Mouse (Mus musculus) embryonic facial prominence, embryonic 14.5 days (tissue): Measurements from ENCODE around the gene Dffa. TPM values are rescaled to one million over a fixed set of nuclear protein-coding genes. Genes with fewer than 3 reads are reported as not detected.

ENCODE experiments used
- ATAC-seq: fragments of 200-750 bp; cut with Nextera tagmentation; 2 replicates; pipeline ENCODE4 v1.8.0; 2017; ENCODE audit warnings: low read depth, moderate number of reproducible peaks, moderate TSS enrichment
- DNase-seq: peaks from one replicate; pipeline ENCODE4 v3.0.0-alpha.2; 2015; ENCODE audit warnings: low spot score
- H3K27ac ChIP-seq: fragments of 300-500 bp; sonication (generic); replicated peaks from 2 replicates; pipeline ENCODE4 v1.5.1; 2014; ENCODE audit warnings: low read depth, mild to moderate bottlenecking, low read length, moderate library complexity
- H3K27me3 ChIP-seq: fragments of 300-500 bp; sonication (generic); replicated peaks from 2 replicates; pipeline ENCODE4 v1.6.1; 2014; ENCODE audit warnings: low read length; ENCODE audit not compliant: control insufficient read depth, insufficient read depth
- H3K36me3 ChIP-seq: fragments of 300-500 bp; sonication (generic); 2 replicates; pipeline ENCODE4 v1.6.1; 2014; ENCODE audit warnings: low read length, mixed read lengths; ENCODE audit not compliant: control insufficient read depth, insufficient read depth
- H3K4me1 ChIP-seq: fragments of 300-500 bp; sonication (generic); 2 replicates; pipeline ENCODE4 v1.6.1; 2014; ENCODE audit warnings: antibody characterized with exemption, low read length; ENCODE audit not compliant: control insufficient read depth, insufficient read depth
- H3K4me2 ChIP-seq: fragments of 300-500 bp; sonication (generic); 2 replicates; pipeline ENCODE4 v1.6.1; 2014; ENCODE audit warnings: low read depth, mild to moderate bottlenecking, low read length, moderate library complexity, mixed read lengths
- H3K4me3 ChIP-seq: fragments of 300-500 bp; sonication (generic); 2 replicates; pipeline ENCODE4 v1.5.1; 2014; ENCODE audit warnings: low read depth, mild to moderate bottlenecking, low read length
- H3K9ac ChIP-seq: fragments of 300-500 bp; sonication (generic); 2 replicates; pipeline ENCODE4 v1.6.1; 2014; ENCODE audit warnings: low read depth, mild to moderate bottlenecking, low read length, moderate library complexity, mixed read lengths
- H3K9me3 ChIP-seq: fragments of 300-500 bp; sonication (generic); 2 replicates; pipeline ENCODE4 v1.6.1; 2016; ENCODE audit warnings: low read length; ENCODE audit not compliant: control insufficient read depth
- whole genome bisulfite sequencing: fragments of 180-500 bp; shearing (Covaris S2); extraction: QIAGEN DNeasy Blood & Tissue Kit; methylation state at CpG from one replicate; pipeline ENCODE4 v1.1.7; 2014; 5-methylcytosine and 5-hydroxymethylcytosine counted together
- polyA plus RNA-seq: library from polyadenylated mRNA; unstranded; fragments of >200 nt; fragmentation: Nextera tagmentation; extraction: Ambion mirVana; gene quantifications from 2 replicates; pipeline ENCODE4 v1.2.1, GENCODE M21; 2014

Gene Dffa
- polyA plus RNA-seq, 1 experiment from 2014 or later: 24.3 TPM

DNA sequence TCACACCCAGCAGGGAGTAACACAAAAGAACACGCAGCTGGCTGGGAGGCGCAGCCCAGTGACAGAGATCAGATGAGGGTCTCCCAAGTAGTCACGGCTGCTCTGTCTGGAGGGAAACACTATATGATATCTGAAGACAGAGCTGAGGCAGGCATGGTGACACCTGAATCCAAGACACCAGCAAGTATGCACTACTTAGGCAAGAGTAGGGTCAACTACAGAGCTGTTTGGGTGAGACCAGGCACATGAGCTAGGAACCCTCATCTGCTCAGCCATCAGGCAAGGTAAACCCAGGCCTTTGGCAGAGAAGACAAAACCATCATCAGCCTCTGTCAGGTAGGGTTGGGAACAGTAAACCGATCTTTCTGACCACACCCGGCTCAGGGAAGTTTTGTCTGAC is 29.4 kb downstream of the Dffa start:
- Histone ChIP-seq H3K9ac (no peak overlapping the region), H3K27me3 (no peaks in the 10 kb centered on the region), H3K27ac (no peak overlapping the region), H3K4me2 (no peak overlapping the region), H3K36me3 (peaks cover 28% of the 10 kb centered on the region), H3K4me1 (no peaks in the 10 kb centered on the region), H3K4me3 (no peak overlapping the region), H3K9me3 (no peaks in the 10 kb centered on the region)
- no peak for DNase-seq
- 69% methylated on average over 5 of the region's 5 CpGs for WGBS
- ATAC-seq: no peak

DNA sequence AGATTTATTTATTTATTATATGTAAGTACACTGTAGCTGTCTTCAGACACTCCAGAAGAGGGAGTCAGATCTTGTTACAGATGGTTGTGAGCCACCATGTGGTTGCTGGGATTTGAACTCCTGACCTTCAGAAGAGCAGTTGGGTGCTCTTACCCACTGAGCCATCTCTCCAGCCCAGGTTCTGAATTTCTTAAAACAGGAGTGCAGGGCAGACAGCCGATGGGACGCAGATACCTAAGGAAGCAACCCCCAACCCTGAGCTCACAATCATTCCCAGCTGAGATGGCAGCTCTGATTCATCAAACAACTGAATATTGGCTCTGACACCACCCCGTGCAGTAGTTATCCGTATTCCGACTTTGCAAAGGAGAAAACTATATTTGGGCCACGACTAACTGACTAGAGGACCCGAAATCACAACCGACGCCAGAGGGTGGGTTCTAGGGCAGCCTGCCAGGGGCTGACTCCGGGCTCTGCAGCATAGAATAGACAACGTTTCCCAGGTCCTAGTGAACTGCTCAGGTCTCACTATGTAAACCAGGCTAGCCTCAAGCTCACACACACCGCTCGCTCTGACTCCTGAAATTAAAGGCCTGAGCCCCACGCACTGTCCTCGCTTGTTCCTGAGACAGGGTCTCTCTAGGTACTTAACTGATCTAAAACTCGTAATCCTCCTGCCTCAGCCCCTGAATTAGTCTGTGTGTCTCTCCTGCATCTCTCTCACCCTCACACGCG is 32.3 kb downstream of the Dffa start:
- H3K27ac ChIP-seq: peak overlapping the region; percentile 76
- H3K9me3 ChIP-seq: no peaks in the 10 kb centered on the region
- H3K4me1 ChIP-seq: no peaks in the 10 kb centered on the region
- DNase-seq: peak; percentile 6
- H3K36me3 ChIP-seq: 0 out of 2 replicates have a peak, but pooled peaks cover 4% of the 10 kb centered on the region
- peak overlapping the region; percentile 79 for H3K4me2 ChIP-seq
- peak overlapping the region; percentile 61 for H3K4me3 ChIP-seq
- H3K9ac ChIP-seq: peak overlapping the region; percentile 76
- no peak for ATAC-seq
- 40% methylated on average over 18 of the region's 18 CpGs for WGBS
- H3K27me3 ChIP-seq: no peaks in the 10 kb centered on the region

DNA sequence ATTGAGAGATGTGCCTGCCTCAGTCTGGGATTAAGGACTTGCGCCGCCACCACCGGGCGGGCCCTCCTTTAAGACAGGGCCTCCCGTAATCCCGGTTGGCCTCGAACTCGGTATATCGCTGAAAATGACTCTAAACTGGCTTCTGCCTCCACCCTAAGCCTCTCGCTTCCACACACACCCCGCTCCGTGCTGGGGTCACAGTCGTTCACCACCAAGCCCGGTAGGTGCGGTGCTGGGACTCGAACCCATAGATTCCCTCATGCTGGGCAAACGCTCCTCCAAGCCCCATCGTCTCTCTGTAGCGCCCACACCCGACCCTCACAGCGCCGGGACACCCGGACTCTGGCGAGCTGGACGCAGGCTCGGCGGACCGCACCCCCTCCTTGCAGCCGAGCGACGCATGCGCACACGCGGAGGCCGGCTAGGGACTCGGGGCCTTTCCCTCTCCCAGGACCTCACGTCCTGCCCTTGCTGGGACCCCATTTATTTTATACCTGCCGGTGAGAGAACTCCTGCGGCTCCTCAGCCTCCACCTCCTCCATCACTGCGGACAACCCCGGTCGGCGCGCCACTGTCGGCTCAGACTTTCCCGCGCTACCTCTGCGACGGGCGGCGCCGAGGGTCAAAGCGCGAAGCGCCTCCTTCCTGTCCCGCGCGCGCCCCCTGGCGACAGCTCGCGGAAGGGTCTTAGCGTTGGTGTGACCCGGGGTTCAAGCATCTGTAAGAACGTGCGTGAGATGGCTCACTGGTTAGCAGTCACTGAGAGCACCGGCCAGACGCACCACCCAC is 33.2 kb downstream of the Dffa start, which contains the start of gene Cenps:
Cenps (minus strand) TSS at position 648 of the 789 bp plus-strand sequence.
- WGBS: 1% methylated on average over 64 of the region's 68 CpGs
- Histone ChIP-seq H3K27me3 (no peaks in the 10 kb centered on the region), H3K27ac (peak within 1 kb of the TSS; percentile 76), H3K9me3 (no peaks in the 10 kb centered on the region), H3K9ac (peak within 1 kb of the TSS; percentile 76), H3K4me2 (peak within 1 kb of the TSS; percentile 79), H3K36me3 (no peaks in the 10 kb centered on the region), H3K4me3 (peak within 1 kb of the TSS; percentile 61), H3K4me1 (no peaks in the 10 kb centered on the region)
- ATAC-seq (peak; percentile 89), DNase-seq (peak; percentile 94)

DNA sequence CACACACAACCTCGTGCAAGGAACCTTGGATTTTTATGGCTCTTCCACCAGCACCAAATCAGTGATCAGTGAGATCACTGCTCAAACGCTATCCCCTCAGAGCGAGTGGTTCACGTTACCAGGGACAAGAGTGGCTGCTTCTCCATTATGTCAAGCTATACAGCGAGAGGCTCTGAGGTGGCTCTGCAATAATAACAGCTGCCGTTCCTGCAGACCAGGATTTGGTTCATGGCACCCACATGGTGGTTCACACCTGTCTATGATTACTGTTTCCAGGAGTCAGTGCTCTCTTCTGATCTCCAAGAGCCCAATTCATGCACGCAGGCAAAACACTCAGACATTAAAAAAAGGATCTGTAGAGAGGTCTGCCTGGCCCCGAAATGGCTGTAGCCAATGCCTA is 34.6 kb downstream of the Dffa start:
- 53% methylated on average over 8 of the region's 8 CpGs for WGBS
- Histone ChIP-seq H3K4me1 (no peaks in the 10 kb centered on the region), H3K9me3 (no peaks in the 10 kb centered on the region), H3K36me3 (no peaks in the 10 kb centered on the region), H3K9ac (no peak overlapping the region), H3K4me2 (no peak overlapping the region), H3K27ac (no peak overlapping the region), H3K27me3 (no peaks in the 10 kb centered on the region), H3K4me3 (no peak overlapping the region)
- DNase-seq: no peak
- ATAC-seq: no peak

DNA sequence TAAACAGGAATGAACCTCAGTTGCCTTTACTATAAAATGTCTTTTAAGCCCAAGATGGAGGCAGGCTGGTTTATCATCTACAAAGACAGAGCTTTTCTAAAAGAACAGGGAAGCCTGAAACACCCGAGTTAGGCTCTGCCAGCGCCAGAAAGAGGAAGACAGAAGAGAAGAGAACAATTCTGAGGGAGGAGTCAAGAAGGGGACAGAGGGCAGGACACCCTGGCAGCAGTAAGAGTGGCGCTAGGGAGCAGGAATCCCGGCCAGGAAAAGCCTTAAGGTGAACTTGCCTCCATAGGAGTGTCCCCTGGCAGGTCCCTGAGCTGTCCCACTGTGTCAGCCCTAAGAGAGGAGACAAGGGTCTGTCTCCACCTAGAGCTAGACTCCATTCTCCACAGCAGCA is 39.6 kb downstream of the Dffa start:
- no peak for DNase-seq
- WGBS: 32% methylated on average over 4 of the region's 4 CpGs
- Histone ChIP-seq H3K4me3 (no peak overlapping the region), H3K9me3 (no peaks in the 10 kb centered on the region), H3K4me2 (no peak overlapping the region), H3K4me1 (peaks cover 7% of the 10 kb centered on the region; the same call in 1 of the 2 replicates), H3K27ac (no peak overlapping the region), H3K36me3 (no peaks in the 10 kb centered on the region), H3K9ac (no peak overlapping the region), H3K27me3 (no peaks in the 10 kb centered on the region)
- no peak for ATAC-seq

DNA sequence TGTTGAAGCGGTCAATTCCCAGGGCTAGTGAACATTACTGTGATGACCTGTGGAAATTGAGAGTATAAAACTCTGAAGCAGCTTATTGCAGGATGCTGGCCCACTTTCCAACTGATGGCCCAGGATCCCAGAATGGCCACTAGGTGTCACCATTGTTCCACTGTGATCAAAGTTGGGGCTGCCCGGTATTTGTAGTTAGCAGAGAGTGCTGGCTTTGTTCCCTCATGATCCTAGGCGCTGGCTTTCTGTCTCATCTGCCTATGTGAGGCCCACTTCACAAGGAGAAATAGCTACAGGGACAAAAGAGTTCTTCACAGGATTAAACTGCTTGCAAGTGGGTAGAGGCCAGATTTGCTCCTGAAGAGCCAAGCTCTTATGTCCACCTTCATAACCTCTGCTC is 40.5 kb downstream of the Dffa start:
- peak; percentile 86 for ATAC-seq
- Histone ChIP-seq H3K36me3 (peaks cover 2% of the 10 kb centered on the region; the same call in 1 of the 2 replicates), H3K27me3 (no peaks in the 10 kb centered on the region), H3K9me3 (no peaks in the 10 kb centered on the region), H3K4me1 (peaks cover 7% of the 10 kb centered on the region; the same call in 1 of the 2 replicates), H3K27ac (no peak overlapping the region), H3K4me3 (no peak overlapping the region), H3K4me2 (no peak overlapping the region), H3K9ac (no peak overlapping the region)
- 2% methylated on average over 3 of the region's 3 CpGs for WGBS
- peak; percentile 93 for DNase-seq

DNA sequence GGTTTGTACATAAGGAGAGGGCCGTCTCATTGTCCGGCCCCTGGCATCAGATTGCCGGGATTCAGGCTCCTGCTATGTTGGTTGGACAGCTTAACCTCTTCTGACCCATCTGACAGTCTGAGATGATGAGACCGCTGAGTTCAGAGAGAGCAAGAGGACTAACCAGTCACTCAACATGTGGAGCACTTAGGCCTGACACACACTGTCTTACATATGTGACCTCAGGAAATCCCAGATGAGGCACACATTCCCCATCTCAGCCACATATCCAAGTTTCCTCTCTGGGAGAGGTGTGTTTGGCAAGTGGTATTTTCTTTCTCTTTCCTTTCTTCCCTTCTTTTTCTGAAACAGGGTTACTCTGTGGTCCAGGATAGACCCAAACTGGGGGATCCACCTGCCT is 41.2 kb downstream of the Dffa start:
- 55% methylated on average over 4 of the region's 4 CpGs for WGBS
- ATAC-seq: no peak
- no peaks in the 10 kb centered on the region for H3K27me3 ChIP-seq
- H3K9me3 ChIP-seq: no peaks in the 10 kb centered on the region
- DNase-seq: no peak
- H3K4me2 ChIP-seq: no peak overlapping the region
- no peak overlapping the region for H3K9ac ChIP-seq
- H3K4me3 ChIP-seq: no peak overlapping the region
- no peak overlapping the region for H3K27ac ChIP-seq
- H3K36me3 ChIP-seq: peaks cover 9% of the 10 kb centered on the region; the same call in 1 of the 2 replicates
- peaks cover 7% of the 10 kb centered on the region; the same call in 1 of the 2 replicates for H3K4me1 ChIP-seq

DNA sequence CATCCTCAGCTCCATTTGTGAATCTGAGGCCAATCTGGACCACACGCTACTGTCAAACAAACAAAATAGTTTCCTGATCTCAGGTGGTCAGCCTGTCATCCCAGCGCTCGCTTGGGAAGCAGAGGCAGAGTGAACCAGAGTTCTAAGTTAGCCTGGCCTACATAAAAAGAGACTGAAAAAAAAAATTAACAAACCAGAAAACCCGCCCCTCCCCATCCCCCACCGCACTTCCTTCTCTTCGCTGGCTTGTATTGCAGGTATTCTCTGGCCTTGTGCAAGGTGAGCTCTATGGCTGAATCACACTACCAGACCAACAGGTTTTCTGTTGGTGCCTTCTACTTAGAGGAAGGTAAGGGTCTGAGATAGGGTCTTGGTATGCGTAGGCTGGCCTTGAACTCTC is 43.6 kb downstream of the Dffa start:
- Histone ChIP-seq H3K4me2 (no peak overlapping the region), H3K4me3 (no peak overlapping the region), H3K9ac (no peak overlapping the region), H3K36me3 (peaks cover 33% of the 10 kb centered on the region), H3K27ac (no peak overlapping the region), H3K9me3 (no peaks in the 10 kb centered on the region), H3K4me1 (peaks cover 7% of the 10 kb centered on the region; the same call in 1 of the 2 replicates), H3K27me3 (no peaks in the 10 kb centered on the region)
- ATAC-seq (no peak), DNase-seq (peak; percentile 33)
- WGBS: 85% methylated on average over 7 of the region's 7 CpGs
